Mouse (Mus musculus) layer of hippocampus, adult 18-20 months (tissue): ENCODE measurements around the gene Paqr3. TPM values are rescaled to one million over a fixed set of nuclear protein-coding genes. Genes with fewer than 3 reads are reported as not detected.

Experiments used
- total RNA-seq, 2 experiments: library from RNA; stranded (reverse); gene quantifications; 2 replicates each; pipeline ENCODE4 v1.2.3; 2021

Paqr3 gene
- total RNA-seq, 2 experiments from 2014 or later, result 28.6 to 31.0 TPM

Other genes with a start within 250 kb of the Paqr3 start
- 10 to 100 TPM; 13.5 to 14.1 TPM for gene Bmp2k, start 113.9 kb downstream of the Paqr3 start, total RNA-seq